Mouse (Mus musculus) heart, postnatal 0 days (tissue): ENCODE results near the gene Unc45a.

Source experiments
- CTCF ChIP-seq: IDR thresholded peaks from 2 replicates; pipeline ENCODE4 v1.5.1; 2016; ENCODE audit warnings: antibody characterized with exemption, control low read depth, low read depth
- EP300 ChIP-seq: IDR thresholded peaks from 2 replicates; pipeline ENCODE4 v1.6.1; 2016; ENCODE audit warnings: antibody characterized with exemption, low read depth

DNA sequence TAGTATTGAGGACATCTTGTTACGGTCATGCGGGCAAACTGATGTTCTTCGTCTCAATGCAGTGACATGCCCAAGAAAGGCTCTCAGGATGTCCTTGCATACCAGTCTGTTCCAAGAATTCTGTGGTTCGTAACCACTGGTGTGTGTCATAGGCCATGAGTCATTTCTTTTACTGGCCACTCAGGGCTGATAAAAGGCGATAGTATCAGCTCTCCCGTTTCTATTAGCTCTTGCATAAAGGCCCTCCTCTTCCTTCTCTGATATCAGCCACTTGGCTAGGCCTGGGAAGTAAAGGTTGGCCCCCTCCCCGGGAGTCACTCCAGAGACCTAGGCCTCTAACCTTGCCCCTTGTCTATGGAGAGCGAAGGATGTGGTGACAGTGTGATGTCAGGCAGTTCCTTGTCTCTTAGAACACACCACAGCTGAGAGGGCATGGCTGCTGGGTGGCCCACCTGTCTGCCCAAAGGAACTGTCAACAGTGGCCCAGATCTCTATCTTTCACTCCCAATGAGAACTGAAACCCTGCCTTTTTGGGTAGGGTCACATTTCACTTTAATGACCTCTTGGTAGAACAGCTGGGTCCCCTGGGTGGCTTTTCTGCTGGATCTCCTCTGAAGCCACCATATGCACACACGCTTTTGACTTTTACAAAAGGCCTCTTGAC lies 34.7 kb upstream of the Unc45a start:
- TF ChIP-seq CTCF (no peak), EP300 (no peak)
